Mouse (Mus musculus): ENCODE results near the gene Timm13. TPM values are rescaled to one million over a fixed set of nuclear protein-coding genes. Genes with fewer than 3 reads are reported as not detected.

Gene Timm13
- polyA plus RNA-seq, 1 experiment from 2014 or later: 348 TPM

DNA sequence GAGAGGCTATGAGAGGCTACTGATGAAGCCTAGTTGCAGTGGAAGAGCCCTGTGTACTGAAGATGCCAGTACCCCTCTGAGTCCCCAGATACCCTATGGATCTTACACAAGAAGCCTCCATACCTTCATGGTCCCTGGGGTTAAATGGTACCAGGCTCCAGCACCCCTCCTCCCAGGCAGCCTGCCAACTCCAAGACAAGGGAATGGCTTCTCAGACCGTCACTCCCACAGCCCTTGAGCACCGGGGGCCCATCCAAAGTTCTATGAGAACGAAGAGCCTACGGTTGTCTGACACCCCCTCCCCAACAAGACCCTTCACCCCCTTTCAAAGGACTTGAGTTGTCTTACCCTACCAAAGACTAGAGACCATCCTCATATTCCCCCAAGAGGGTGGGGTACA, 15.0 kb upstream of the Timm13 start:
- peaks cover 36% of the 10 kb centered on the region; the same call in 1 of the 2 replicates for H3K36me3 ChIP-seq (ENCODE audit: control insufficient read depth, insufficient read depth, low read length)
- ATAC-seq (ENCODE audit: low read depth) (no peak), DNase-seq (ENCODE audit: low spot score) (no peak)
- H3K4me1 ChIP-seq (ENCODE audit: control insufficient read depth, insufficient read depth, low read length): peaks cover 9% of the 10 kb centered on the region; the same call in 1 of the 2 replicates
- H3K4me2 ChIP-seq (ENCODE audit: low read depth, low read length): 0 out of 2 replicates have a peak overlapping the region, but pooled peaks have one; percentile 94
- H3K9me3 ChIP-seq (ENCODE audit: control insufficient read depth, low read length): no peaks in the 10 kb centered on the region
- H3K27ac ChIP-seq (replicated peaks; ENCODE audit: low read depth, low read length): no peak overlapping the region
- H3K27me3 ChIP-seq (replicated peaks; ENCODE audit: control insufficient read depth, insufficient read depth, low read length): no peaks in the 10 kb centered on the region
- H3K4me3 ChIP-seq (ENCODE audit: low read depth, low read length): no peak overlapping the region
- no peak overlapping the region for H3K9ac ChIP-seq (ENCODE audit: low read depth, low read length)
- 87% methylated on average over 4 of the region's 4 CpGs for WGBS

DNA sequence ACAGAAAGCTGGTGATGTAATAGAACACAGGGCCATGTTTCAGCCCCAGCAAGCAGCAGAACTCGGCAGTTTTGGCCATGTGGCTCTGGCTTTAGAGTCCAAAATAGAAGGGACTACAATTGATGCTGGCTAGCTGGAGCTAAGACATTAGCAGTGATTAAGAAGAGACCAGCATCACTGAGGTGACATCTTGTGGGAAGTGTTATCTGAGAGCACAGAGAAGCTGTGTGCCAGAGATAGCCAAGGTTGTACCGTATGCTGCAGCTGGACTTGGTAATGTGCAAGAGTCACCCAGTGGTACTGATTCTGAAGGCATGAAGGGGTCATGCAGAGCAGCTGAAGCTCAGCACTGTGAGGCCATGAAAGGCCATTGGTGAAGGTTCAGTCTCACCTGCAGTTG, 14.5 kb upstream of the Timm13 start:
- WGBS: 69% methylated on average over 2 of the region's 2 CpGs
- no peaks in the 10 kb centered on the region for H3K27me3 ChIP-seq (replicated peaks; ENCODE audit: control insufficient read depth, insufficient read depth, low read length)
- no peak overlapping the region for H3K4me2 ChIP-seq (ENCODE audit: low read depth, low read length)
- H3K27ac ChIP-seq (replicated peaks; ENCODE audit: low read depth, low read length): no peak overlapping the region
- DNase-seq (ENCODE audit: low spot score) (no peak), ATAC-seq (ENCODE audit: low read depth) (no peak)
- no peak overlapping the region for H3K4me3 ChIP-seq (ENCODE audit: low read depth, low read length)
- peaks cover 9% of the 10 kb centered on the region; the same call in 1 of the 2 replicates for H3K4me1 ChIP-seq (ENCODE audit: control insufficient read depth, insufficient read depth, low read length)
- H3K36me3 ChIP-seq (ENCODE audit: control insufficient read depth, insufficient read depth, low read length): peaks cover 41% of the 10 kb centered on the region; the same call in 1 of the 2 replicates
- no peak overlapping the region for H3K9ac ChIP-seq (ENCODE audit: low read depth, low read length)
- H3K9me3 ChIP-seq (ENCODE audit: control insufficient read depth, low read length): no peaks in the 10 kb centered on the region

DNA sequence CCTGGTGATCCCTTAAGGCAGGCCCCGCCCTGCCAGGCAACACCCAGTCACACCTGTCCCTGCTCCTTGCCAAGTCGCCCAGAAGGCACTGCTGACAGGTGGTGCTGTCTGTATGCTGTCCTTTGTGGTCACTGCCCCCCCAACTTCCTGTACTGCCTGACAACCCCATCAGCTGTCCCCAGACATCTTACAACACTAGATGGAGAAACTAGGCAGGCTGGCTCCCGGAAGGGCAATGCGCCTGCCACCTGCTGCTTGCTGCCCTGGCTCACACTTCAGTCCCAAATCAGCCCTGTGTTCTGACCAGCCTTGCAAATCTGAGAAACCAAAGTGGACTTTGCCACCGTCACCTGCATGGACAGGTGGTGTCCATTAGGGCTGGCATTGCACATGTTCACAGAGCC, 13.5 kb upstream of the Timm13 start:
- H3K9me3 ChIP-seq (ENCODE audit: control insufficient read depth, low read length): no peaks in the 10 kb centered on the region
- H3K4me1 ChIP-seq (ENCODE audit: control insufficient read depth, insufficient read depth, low read length): peaks cover 9% of the 10 kb centered on the region; the same call in 1 of the 2 replicates
- 0 out of 2 replicates have a peak overlapping the region, but pooled peaks have one; percentile 5 for H3K9ac ChIP-seq (ENCODE audit: low read depth, low read length)
- H3K4me3 ChIP-seq (ENCODE audit: low read depth, low read length): no peak overlapping the region
- no peaks in the 10 kb centered on the region for H3K27me3 ChIP-seq (replicated peaks; ENCODE audit: control insufficient read depth, insufficient read depth, low read length)
- ATAC-seq (ENCODE audit: low read depth) (peak; percentile 66), DNase-seq (ENCODE audit: low spot score) (peak; percentile 78)
- WGBS: 74% methylated on average over 5 of the region's 5 CpGs
- H3K36me3 ChIP-seq (ENCODE audit: control insufficient read depth, insufficient read depth, low read length): peaks cover 51% of the 10 kb centered on the region
- H3K27ac ChIP-seq (replicated peaks; ENCODE audit: low read depth, low read length): no peak overlapping the region
- H3K4me2 ChIP-seq (ENCODE audit: low read depth, low read length): no peak overlapping the region

DNA sequence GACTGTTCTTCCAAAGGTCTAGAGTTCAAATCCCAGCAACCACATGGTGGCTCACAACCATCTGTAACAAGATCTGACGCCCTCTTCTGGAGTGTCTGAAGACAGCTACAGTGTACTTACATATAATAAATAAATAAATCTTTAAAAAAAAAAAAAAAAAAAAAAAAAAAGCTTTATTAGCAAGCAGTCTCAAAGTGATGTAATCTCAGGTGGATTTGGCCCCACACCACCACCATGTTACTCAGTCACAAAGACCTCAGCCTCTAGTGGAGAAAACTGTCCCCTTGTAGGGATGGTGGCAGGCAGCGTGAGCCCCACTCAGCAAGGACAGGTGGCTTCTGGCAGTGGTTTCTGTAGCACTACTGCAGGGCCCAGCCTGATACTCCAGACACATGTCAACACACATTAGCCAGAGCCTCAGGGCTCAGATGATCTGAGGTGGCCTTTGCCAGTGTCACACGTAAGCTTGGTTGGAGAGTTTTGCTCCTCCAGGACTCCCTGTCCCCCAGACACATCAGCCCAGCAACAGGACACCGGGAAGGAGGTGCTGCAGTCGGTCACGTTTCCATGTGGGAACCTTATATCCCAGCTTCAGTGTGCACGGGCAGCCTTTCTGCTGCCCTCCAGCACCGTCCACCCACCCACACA, 12.7 kb upstream of the Timm13 start:
- peak overlapping the region; percentile 52; the same call in 1 of the 2 replicates for H3K27ac ChIP-seq (replicated peaks; ENCODE audit: low read depth, low read length)
- H3K9ac ChIP-seq (ENCODE audit: low read depth, low read length): 0 out of 2 replicates have a peak overlapping the region, but pooled peaks have one; percentile 5
- ATAC-seq (ENCODE audit: low read depth): no peak
- H3K4me2 ChIP-seq (ENCODE audit: low read depth, low read length): no peak overlapping the region
- no peaks in the 10 kb centered on the region for H3K27me3 ChIP-seq (replicated peaks; ENCODE audit: control insufficient read depth, insufficient read depth, low read length)
- peaks cover 9% of the 10 kb centered on the region; the same call in 1 of the 2 replicates for H3K4me1 ChIP-seq (ENCODE audit: control insufficient read depth, insufficient read depth, low read length)
- 86% methylated on average over 7 of the region's 8 CpGs for WGBS
- H3K36me3 ChIP-seq (ENCODE audit: control insufficient read depth, insufficient read depth, low read length): peaks cover 58% of the 10 kb centered on the region
- no peak for DNase-seq (ENCODE audit: low spot score)
- H3K4me3 ChIP-seq (ENCODE audit: low read depth, low read length): no peak overlapping the region
- no peaks in the 10 kb centered on the region for H3K9me3 ChIP-seq (ENCODE audit: control insufficient read depth, low read length)

DNA sequence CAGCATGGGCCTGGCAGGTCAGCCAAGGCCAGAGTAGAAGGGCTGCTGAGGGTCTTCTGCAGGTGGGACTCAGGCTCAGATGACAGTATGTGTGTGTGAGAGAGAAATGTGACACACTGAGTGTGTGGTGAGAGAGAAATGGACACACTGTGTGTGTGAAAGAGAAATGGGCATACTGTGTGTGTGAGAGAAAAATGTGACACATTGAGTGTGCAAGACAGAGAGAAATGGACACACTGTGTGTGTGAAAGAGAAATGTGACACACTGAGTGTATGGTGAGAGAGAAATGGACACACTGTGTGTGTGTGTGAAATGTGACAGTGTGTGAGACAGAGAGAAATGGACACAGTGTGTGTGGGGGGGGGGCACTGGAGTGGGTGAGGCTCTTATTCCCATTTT, 11.1 kb upstream of the Timm13 start:
- no peak overlapping the region for H3K27ac ChIP-seq (replicated peaks; ENCODE audit: low read depth, low read length)
- H3K4me1 ChIP-seq (ENCODE audit: control insufficient read depth, insufficient read depth, low read length): 0 out of 2 replicates have a peak, but pooled peaks cover 3% of the 10 kb centered on the region
- DNase-seq (ENCODE audit: low spot score) (no peak), ATAC-seq (ENCODE audit: low read depth) (no peak)
- no peak overlapping the region for H3K4me3 ChIP-seq (ENCODE audit: low read depth, low read length)
- no peaks in the 10 kb centered on the region for H3K27me3 ChIP-seq (replicated peaks; ENCODE audit: control insufficient read depth, insufficient read depth, low read length)
- H3K4me2 ChIP-seq (ENCODE audit: low read depth, low read length): no peak overlapping the region
- H3K9me3 ChIP-seq (ENCODE audit: control insufficient read depth, low read length): no peaks in the 10 kb centered on the region
- no peak overlapping the region for H3K9ac ChIP-seq (ENCODE audit: low read depth, low read length)
- H3K36me3 ChIP-seq (ENCODE audit: control insufficient read depth, insufficient read depth, low read length): peaks cover 73% of the 10 kb centered on the region

DNA sequence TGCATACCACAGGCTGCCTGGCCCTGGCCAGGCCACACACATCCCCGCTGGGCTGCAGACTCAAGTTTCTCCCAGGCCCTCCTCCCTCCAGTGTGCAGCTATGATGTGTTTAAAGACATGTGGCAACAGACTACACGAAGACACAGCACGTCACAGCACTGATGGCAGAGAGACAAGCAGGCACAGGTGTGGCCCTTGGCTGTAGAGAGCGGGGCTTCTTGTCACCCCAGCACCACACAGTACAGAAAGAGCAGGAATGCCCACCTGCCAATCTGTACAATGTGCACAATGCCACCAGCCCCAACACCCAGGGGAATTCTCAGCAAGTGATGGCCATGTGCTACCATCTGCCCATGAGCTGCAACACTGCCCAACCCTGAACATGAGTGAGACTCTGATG, 10.6 kb upstream of the Timm13 start:
- no peaks in the 10 kb centered on the region for H3K4me1 ChIP-seq (ENCODE audit: control insufficient read depth, insufficient read depth, low read length)
- H3K4me3 ChIP-seq (ENCODE audit: low read depth, low read length): no peak overlapping the region
- H3K27me3 ChIP-seq (replicated peaks; ENCODE audit: control insufficient read depth, insufficient read depth, low read length): no peaks in the 10 kb centered on the region
- no peak overlapping the region for H3K27ac ChIP-seq (replicated peaks; ENCODE audit: low read depth, low read length)
- H3K36me3 ChIP-seq (ENCODE audit: control insufficient read depth, insufficient read depth, low read length): peaks cover 75% of the 10 kb centered on the region
- peak; percentile 42; the same call in 1 of the 2 replicates for ATAC-seq (ENCODE audit: low read depth)
- no peak overlapping the region for H3K9ac ChIP-seq (ENCODE audit: low read depth, low read length)
- no peaks in the 10 kb centered on the region for H3K9me3 ChIP-seq (ENCODE audit: control insufficient read depth, low read length)
- no peak overlapping the region for H3K4me2 ChIP-seq (ENCODE audit: low read depth, low read length)
- peak; percentile 66 for DNase-seq (ENCODE audit: low spot score)
- WGBS: 83% methylated on average over 4 of the region's 4 CpGs

DNA sequence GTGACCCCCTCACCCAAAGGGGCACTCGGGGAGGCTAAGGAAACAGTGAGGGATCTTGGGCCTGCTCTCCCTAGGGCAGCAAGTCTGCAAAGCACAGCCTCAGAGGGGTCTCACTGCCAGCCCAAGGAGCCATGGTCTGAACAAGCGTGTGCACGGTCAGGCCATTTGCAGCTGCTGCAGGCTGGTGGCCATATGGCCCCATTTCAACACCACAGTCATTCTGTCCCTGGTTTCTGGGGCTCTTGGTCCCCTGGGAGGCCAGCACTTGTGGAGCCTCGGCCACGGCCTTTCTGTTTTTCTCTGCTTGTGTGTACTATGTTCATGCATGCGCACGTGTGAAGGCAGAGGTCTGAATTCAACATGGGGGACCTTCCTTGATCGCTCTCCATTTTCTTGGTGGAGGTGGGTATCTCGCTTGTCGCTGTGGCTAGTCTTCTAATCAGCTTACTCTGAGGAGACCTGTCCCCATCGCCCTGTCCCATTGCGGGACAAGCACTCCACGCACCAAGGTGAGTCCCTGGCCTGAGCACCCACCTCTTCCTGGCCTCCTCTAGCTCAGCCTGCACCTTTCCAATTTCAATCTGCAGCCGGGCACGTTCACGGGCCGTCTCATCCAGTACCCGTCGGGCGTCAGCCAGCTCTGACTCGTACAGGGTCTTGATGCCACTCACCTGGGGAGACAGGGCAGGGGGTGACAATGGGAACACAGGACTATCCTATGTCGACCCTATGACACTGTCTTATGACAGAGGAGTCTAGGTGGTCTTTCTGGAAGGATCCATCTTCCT, 8.8 kb upstream of the Timm13 start:
- Histone ChIP-seq H3K36me3 (ENCODE audit: control insufficient read depth, insufficient read depth, low read length) (peaks cover 81% of the 10 kb centered on the region), H3K27ac (replicated peaks; ENCODE audit: low read depth, low read length) (no peak overlapping the region), H3K27me3 (replicated peaks; ENCODE audit: control insufficient read depth, insufficient read depth, low read length) (no peaks in the 10 kb centered on the region), H3K4me2 (ENCODE audit: low read depth, low read length) (no peak overlapping the region), H3K4me3 (ENCODE audit: low read depth, low read length) (no peak overlapping the region), H3K9me3 (ENCODE audit: control insufficient read depth, low read length) (no peaks in the 10 kb centered on the region), H3K4me1 (ENCODE audit: control insufficient read depth, insufficient read depth, low read length) (no peaks in the 10 kb centered on the region), H3K9ac (ENCODE audit: low read depth, low read length) (no peak overlapping the region)
- DNase-seq (ENCODE audit: low spot score): no peak
- no peak for ATAC-seq (ENCODE audit: low read depth)
- WGBS: 91% methylated on average over 22 of the region's 22 CpGs

DNA sequence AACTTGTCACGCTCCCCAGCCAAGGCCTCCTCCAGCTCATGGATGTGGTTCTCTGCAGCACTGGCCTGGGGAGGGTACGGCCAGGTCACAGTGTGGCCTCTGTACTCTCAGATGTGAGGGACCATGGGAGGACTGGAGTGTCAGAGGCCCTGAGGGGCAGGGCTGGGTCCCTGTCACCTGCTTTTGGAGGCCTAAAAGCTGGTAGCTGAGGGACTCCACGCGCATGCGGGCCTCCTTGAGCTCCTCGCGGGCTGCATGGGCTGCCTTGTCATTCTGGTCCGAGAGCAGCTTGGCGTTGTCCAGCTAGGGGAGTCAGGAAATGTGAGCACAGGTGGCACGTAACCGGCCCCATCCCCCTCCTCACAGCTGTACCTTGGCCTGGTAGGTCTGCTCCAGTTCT, 3.9 kb upstream of the Timm13 start:
- Histone ChIP-seq H3K36me3 (ENCODE audit: control insufficient read depth, insufficient read depth, low read length) (peaks cover 71% of the 10 kb centered on the region), H3K9ac (ENCODE audit: low read depth, low read length) (peak overlapping the region; percentile 25; the same call in 1 of the 2 replicates)

More for the DNA sequence above, 3.9 kb upstream of the Timm13 start:
- Histone ChIP-seq H3K4me1 (ENCODE audit: control insufficient read depth, insufficient read depth, low read length) (peaks cover 2% of the 10 kb centered on the region), H3K9me3 (ENCODE audit: control insufficient read depth, low read length) (no peaks in the 10 kb centered on the region), H3K4me2 (ENCODE audit: low read depth, low read length) (no peak overlapping the region), H3K4me3 (ENCODE audit: low read depth, low read length) (no peak overlapping the region), H3K27me3 (replicated peaks; ENCODE audit: control insufficient read depth, insufficient read depth, low read length) (no peaks in the 10 kb centered on the region), H3K27ac (replicated peaks; ENCODE audit: low read depth, low read length) (no peak overlapping the region)
- WGBS: 86% methylated on average over 11 of the region's 11 CpGs
- no peak for DNase-seq (ENCODE audit: low spot score)
- ATAC-seq (ENCODE audit: low read depth): no peak
